In the genomic region with DNA sequence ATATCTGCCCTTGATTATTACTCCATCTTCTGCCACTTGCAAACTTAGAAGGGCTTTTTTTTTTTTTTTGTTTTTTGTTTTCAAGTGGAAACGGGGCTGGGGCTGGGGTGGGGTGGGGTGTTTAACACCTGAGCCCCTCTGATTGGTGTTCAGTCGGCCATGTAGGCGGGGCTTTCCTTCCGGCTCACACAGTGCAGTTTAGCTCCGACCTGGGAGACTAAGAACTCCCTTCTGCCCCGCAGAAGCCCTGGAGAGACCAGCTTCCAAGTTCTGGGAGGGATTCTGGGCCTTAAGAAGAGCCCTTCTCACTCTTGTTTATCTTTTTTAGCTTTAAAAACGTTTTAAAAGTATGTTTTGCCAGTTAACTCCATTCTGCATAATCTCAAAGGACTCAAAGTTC, we compare ENCODE assay signal across 12 mouse cellular contexts.
DNase-seq lines count a peak whose midpoint lies in the region; ATAC-seq and TF ChIP-seq lines count a peak whose summit lies in the region.
"Had no signal": no experiment of that assay in that cellular context is flagged by ENCODE, and none has a peak within 500 bp of the region (broad histone marks: within the 10 kb centered on the region; RNA-seq: fewer than 3 reads in every experiment).

No protein-coding gene starts in this region.

- no peak for DNase-seq in kidney, adult 11 months
- DNase-seq in c-Kit-positive CD71-positive TER-119-negative erythroid progenitor cells, embryonic 14.5 days (ENCODE audit: low read depth): peak; percentile 19
- peak; percentile 49 to 63 for DNase-seq in kidney, postnatal 36 days
- peak; percentile 74 for DNase-seq in stomach, postnatal 0 days (ENCODE audit: low spot score)
- DNase-seq in frontal cortex, postnatal 36 days (ENCODE audit: low spot score in 2 of 2): no peak
- DNase-seq in right cerebral cortex, postnatal 14 days: no peak
- DNase-seq: heart, postnatal 14 days; right cerebral cortex, postnatal 25 days had no signal

- no peaks in the 10 kb centered on the region for H3K9me3 ChIP-seq in kidney, embryonic 14.5 days (ENCODE audit: control insufficient read depth, low read length)
- no peaks in the 10 kb centered on the region for H3K9me3 ChIP-seq in stomach, postnatal 0 days (ENCODE audit: control insufficient read depth, low read length)
- H3K9me3 ChIP-seq in hindbrain, embryonic 16.5 days (ENCODE audit: control insufficient read depth, low read length): no peaks in the 10 kb centered on the region
- H3K9me3 ChIP-seq: G1E had no signal

- WGBS in kidney, embryonic 14.5 days: 9% methylated on average over 7 of the region's 7 CpGs
- WGBS in stomach, postnatal 0 days: 8% methylated on average over 7 of the region's 7 CpGs
- 13% methylated on average over 7 of the region's 7 CpGs for WGBS in hindbrain, embryonic 16.5 days

- H3K9ac ChIP-seq in kidney, embryonic 14.5 days (ENCODE audit: low read depth, low read length): no peak overlapping the region
- 0 out of 2 replicates have a peak overlapping the region, but pooled peaks have one; percentile 18 for H3K9ac ChIP-seq in stomach, postnatal 0 days (ENCODE audit: low read length)
- no peak overlapping the region for H3K9ac ChIP-seq in hindbrain, embryonic 16.5 days (ENCODE audit: low read depth, low read length)

- H3K4me2 ChIP-seq in kidney, embryonic 14.5 days (replicated peaks; ENCODE audit: low read depth, low read length): no peak overlapping the region
- peak overlapping the region; percentile 41 for H3K4me2 ChIP-seq in stomach, postnatal 0 days (replicated peaks; ENCODE audit: low read depth)
- no peak overlapping the region for H3K4me2 ChIP-seq in hindbrain, embryonic 16.5 days (ENCODE audit: low read length)

- no peak for TF ChIP-seq CTCF in stomach, postnatal 0 days (IDR thresholded peaks at IDR 0.05; ENCODE audit: low read depth)

- ATAC-seq in kidney, embryonic 14.5 days (ENCODE audit: low FRiP score, low TSS enrichment): no peak
- peak; percentile 87 for ATAC-seq in stomach, postnatal 0 days (ENCODE audit: low FRiP score, low TSS enrichment)
- no peak for ATAC-seq in hindbrain, embryonic 16.5 days
- ATAC-seq: midbrain, embryonic 16.5 days had no signal

- no peaks in the 10 kb centered on the region for H3K36me3 ChIP-seq in kidney, embryonic 14.5 days (ENCODE audit: control insufficient read depth, insufficient read depth, low read length)
- no peaks in the 10 kb centered on the region for H3K36me3 ChIP-seq in stomach, postnatal 0 days (ENCODE audit: control insufficient read depth, insufficient read depth, low read length)
- H3K36me3 ChIP-seq in hindbrain, embryonic 16.5 days (ENCODE audit: control insufficient read depth, insufficient read depth, low read length): no peaks in the 10 kb centered on the region
- H3K36me3 ChIP-seq: G1E had no signal

- H3K4me3 ChIP-seq in kidney, embryonic 14.5 days (ENCODE audit: low read length): no peak overlapping the region
- no peak overlapping the region for H3K4me3 ChIP-seq in stomach, postnatal 0 days (ENCODE audit: low read depth, low read length)
- H3K4me3 ChIP-seq in hindbrain, embryonic 16.5 days (ENCODE audit: low read length): no peak overlapping the region

- no peak for TF ChIP-seq EP300 in stomach, postnatal 0 days (optimal IDR thresholded peaks at IDR 0.05)

- H3K27me3 ChIP-seq in kidney, embryonic 14.5 days (ENCODE audit: control insufficient read depth, insufficient read depth, low read length): no peaks in the 10 kb centered on the region
- no peaks in the 10 kb centered on the region for H3K27me3 ChIP-seq in stomach, postnatal 0 days (ENCODE audit: control insufficient read depth, insufficient read depth, low read length)
- H3K27me3 ChIP-seq in hindbrain, embryonic 16.5 days (replicated peaks; ENCODE audit: control insufficient read depth, insufficient read depth, low read length): no peaks in the 10 kb centered on the region

- peak overlapping the region; percentile 26; the same call in 1 of the 2 replicates for H3K27ac ChIP-seq in kidney, embryonic 14.5 days (ENCODE audit: low read depth, low read length)
- peak overlapping the region; percentile 83 for H3K27ac ChIP-seq in stomach, postnatal 0 days (replicated peaks)
- no peak overlapping the region for H3K27ac ChIP-seq in hindbrain, embryonic 16.5 days (ENCODE audit: low read depth, low read length)

- peaks cover 31% of the 10 kb centered on the region for H3K4me1 ChIP-seq in kidney, embryonic 14.5 days (ENCODE audit: control insufficient read depth, insufficient read depth, low read length)
- peaks cover 4% of the 10 kb centered on the region for H3K4me1 ChIP-seq in stomach, postnatal 0 days (replicated peaks; ENCODE audit: control insufficient read depth, insufficient read depth)
- H3K4me1 ChIP-seq in hindbrain, embryonic 16.5 days (ENCODE audit: control insufficient read depth, insufficient read depth, low read depth, low read length): peaks cover 10% of the 10 kb centered on the region

Comparison
In these comparisons a context has a peak if more than half of its experiments do, and no peak if none do; other contexts are left out.
1. DNase-seq: peak in c-Kit-positive CD71-positive TER-119-negative erythroid progenitor cells, embryonic 14.5 days (single experiment), kidney, postnatal 36 days (2 of 2) and stomach, postnatal 0 days (single experiment); none in kidney, adult 11 months (single experiment), frontal cortex, postnatal 36 days (0 of 2) and right cerebral cortex, postnatal 14 days (single experiment).